Mouse (Mus musculus) R1 (cell line): ENCODE data around the gene Gm8653.
"Not testable (repeated sequence)": the region's sequence is repeated elsewhere in the genome, so short reads cannot be mapped to it uniquely, and the experiment has no call there.

Source experiments
- DNase-seq: peaks from one replicate; pipeline ENCODE4 v3.0.0-alpha.2; 2018; ENCODE audit warnings: low read depth, low spot score

Gene Gm8653

DNA sequence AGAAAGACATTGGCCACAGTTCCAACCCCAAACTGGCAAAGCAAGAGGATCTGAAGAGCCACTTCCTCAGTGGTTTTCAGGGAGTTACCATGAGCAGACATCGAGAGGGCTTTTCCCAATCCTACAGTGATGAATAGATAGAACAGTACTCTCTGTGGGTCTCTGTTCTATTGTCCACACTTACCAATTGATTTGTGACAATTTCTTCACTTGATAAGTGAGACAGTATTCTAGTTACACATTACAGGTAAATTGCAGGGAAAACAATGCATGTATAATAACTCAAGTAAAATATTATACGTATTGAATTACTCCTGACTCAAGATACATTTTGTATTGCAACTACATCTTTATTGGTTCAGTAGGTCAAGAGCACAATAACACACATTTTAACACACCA lies at the start of gene Gm8653:
Gm8653 (minus strand) TSS at position 101 of the 400 bp plus-strand sequence.
- DNase-seq: not testable (repeated sequence)

DNA sequence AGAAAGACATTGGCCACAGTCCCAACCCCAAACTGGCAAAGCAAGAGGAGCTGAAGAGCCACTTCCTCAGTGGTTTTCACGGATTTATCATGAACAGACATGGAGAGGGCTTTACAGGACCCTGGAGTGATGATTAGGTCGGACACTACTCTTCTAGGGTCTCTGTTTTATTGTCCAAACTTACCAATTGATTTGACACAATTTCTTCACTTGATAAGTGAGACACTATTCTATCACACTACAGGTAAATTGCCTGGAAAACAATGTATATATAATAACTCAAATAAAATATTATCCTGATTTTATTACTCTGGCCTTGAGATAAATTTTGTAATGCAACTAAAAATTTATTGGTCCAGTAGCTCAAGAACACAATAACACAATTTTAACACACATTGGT lies 28.3 kb upstream of the Gm8653 start, which contains the start of gene Gm8453:
Gm8453 (minus strand) TSS at position 101 of the 400 bp plus-strand sequence.
- not testable (repeated sequence) for DNase-seq

DNA sequence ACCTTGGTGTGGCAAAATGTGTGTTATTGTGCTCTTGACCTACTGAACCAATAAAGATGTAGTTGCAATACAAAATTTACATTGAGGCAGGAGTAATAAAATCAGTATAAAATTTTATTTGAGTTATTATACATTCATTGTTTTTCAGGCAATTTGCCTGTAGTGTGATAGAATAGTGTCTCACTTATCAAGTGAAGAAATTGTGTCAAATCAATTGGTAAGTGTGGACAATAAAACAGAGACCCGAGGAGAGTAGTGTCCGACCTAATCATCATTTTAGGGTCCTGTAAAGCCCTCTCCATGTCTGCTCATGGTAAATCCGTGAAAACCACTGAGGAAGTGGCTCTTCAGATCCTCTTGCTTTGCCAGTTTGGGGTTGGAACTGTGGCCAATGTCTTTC lies 12.0 kb downstream of the Gm8653 start, which contains the start of gene Vmn1r143:
Vmn1r143 (plus strand) TSS at position 301 of the 400 bp plus-strand sequence.
- DNase-seq: not testable (repeated sequence)

DNA sequence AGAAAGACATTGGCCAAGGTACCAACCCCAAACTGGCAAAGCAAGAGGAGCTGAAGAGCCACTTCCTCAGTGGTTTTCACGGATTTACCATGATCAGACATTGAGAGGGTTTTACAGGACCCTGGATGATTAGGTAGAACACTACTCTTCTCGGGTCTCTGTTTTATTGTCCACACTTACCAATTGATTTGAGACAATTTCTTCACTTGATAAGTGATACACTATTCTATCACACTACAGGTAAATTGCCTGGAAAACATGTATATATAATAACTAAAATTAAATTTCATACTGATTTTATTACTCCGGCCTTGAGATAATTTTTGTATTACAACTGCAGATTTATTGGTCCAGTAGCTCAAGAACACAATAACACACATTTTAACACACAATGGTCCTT lies 37.1 kb downstream of the Gm8653 start, which contains the start of gene Vmn1r142:
Vmn1r142 (minus strand) TSS at position 101 of the 400 bp plus-strand sequence.
- DNase-seq: not testable (repeated sequence)
